Mouse (Mus musculus) neural tube, embryonic 15.5 days (tissue): ENCODE results near the gene Ctsz. TPM values are rescaled to one million over a fixed set of nuclear protein-coding genes. Genes with fewer than 3 reads are reported as not detected.
A peak's percentile ranks its signal among the peaks of the same experiment; 100 is the strongest.

Experiments used
- ATAC-seq: fragments of 200-750 bp; cut with Nextera tagmentation; 2 replicates; pipeline ENCODE4 v1.8.0; 2017; ENCODE audit warnings: mild to moderate bottlenecking, moderate TSS enrichment, moderate library complexity; ENCODE audit not compliant: low FRiP score
- H3K27ac ChIP-seq: fragments of 300-500 bp; sonication (generic); replicated peaks from 2 replicates; pipeline ENCODE4 v1.5.1; 2015; ENCODE audit warnings: mild to moderate bottlenecking, inconsistent platforms
- H3K27me3 ChIP-seq: fragments of 300-500 bp; sonication (generic); replicated peaks from 2 replicates; pipeline ENCODE4 v1.6.1; 2015; ENCODE audit warnings: inconsistent platforms
- H3K36me3 ChIP-seq: fragments of 300-500 bp; sonication (generic); 2 replicates; pipeline ENCODE4 v1.6.1; 2015; ENCODE audit warnings: inconsistent platforms
- H3K4me1 ChIP-seq: fragments of 300-500 bp; sonication (generic); 2 replicates; pipeline ENCODE4 v1.6.1; 2015; ENCODE audit warnings: inconsistent platforms
- H3K4me2 ChIP-seq: fragments of 300-500 bp; sonication (generic); 2 replicates; pipeline ENCODE4 v1.6.1; 2015; ENCODE audit warnings: inconsistent platforms, mild to moderate bottlenecking, moderate library complexity
- H3K4me3 ChIP-seq: fragments of 300-500 bp; sonication (generic); replicated peaks from 2 replicates; pipeline ENCODE4 v1.5.1; 2015; ENCODE audit warnings: mild to moderate bottlenecking, inconsistent platforms
- H3K9ac ChIP-seq: fragments of 300-500 bp; sonication (generic); replicated peaks from 2 replicates; pipeline ENCODE4 v1.6.1; 2015; ENCODE audit warnings: mild to moderate bottlenecking, inconsistent platforms
- H3K9me3 ChIP-seq: fragments of 300-500 bp; sonication (generic); replicated peaks from 2 replicates; pipeline ENCODE4 v1.6.1; 2016; ENCODE audit warnings: inconsistent platforms
- WGBS: fragments of 180-500 bp; shearing (Covaris S2); methylation state at CpG from one replicate; pipeline ENCODE4 v1.1.7; 2015; ENCODE audit warnings: mixed read lengths; 5-methylcytosine and 5-hydroxymethylcytosine counted together
- polyA plus RNA-seq: library from polyadenylated mRNA; unstranded; fragments of >200 nt; fragmentation: Nextera tagmentation; extraction: Ambion mirVana; gene quantifications from 2 replicates; pipeline ENCODE4 v1.2.1, GENCODE M21; 2015

Gene Ctsz
- polyA plus RNA-seq, 1 experiment from 2014 or later, result 85.7 TPM

- Histone ChIP-seq H3K27ac (no peak overlapping the region), H3K9ac (no peak overlapping the region), H3K36me3 (no peaks in the 10 kb centered on the region), H3K27me3 (no peaks in the 10 kb centered on the region), H3K4me3 (peak overlapping the region; percentile 52; the same call in 1 of the 2 replicates), H3K4me1 (peaks cover 20% of the 10 kb centered on the region), H3K4me2 (peak overlapping the region; percentile 81), H3K9me3 (no peaks in the 10 kb centered on the region)
- WGBS, result 52% methylated on average over 5 of the region's 5 CpGs
- ATAC-seq, result no peak
Measured at GRCm38 (mm10) chr2:174439450-174439838, 605 bp upstream of the Ctsz start.

GRCm38 (mm10) chr2:174438181-174438580 lies 658 bp downstream of the Ctsz start:
- no peak overlapping the region; the same call in 1 of the 2 replicates for H3K27ac ChIP-seq
- 66% methylated on average over 11 of the region's 11 CpGs for WGBS

GRCm38 (mm10) chr2:174437697-174437982 lies 1.2 kb downstream of the Ctsz start:
- ATAC-seq, result no peak
- H3K9ac ChIP-seq, result no peak overlapping the region
- 96% methylated on average over 4 of the region's 4 CpGs for WGBS
- no peaks in the 10 kb centered on the region for H3K9me3 ChIP-seq
- no peak overlapping the region for H3K27ac ChIP-seq
- H3K36me3 ChIP-seq, result no peaks in the 10 kb centered on the region
- H3K4me2 ChIP-seq, result peak overlapping the region; percentile 81
- peaks cover 20% of the 10 kb centered on the region for H3K4me1 ChIP-seq
- no peak overlapping the region for H3K4me3 ChIP-seq
- H3K27me3 ChIP-seq, result no peaks in the 10 kb centered on the region

More at GRCm38 (mm10) chr2:174438181-174438580, 658 bp downstream of the Ctsz start:
- no peak for ATAC-seq
- peak overlapping the region; percentile 81 for H3K4me2 ChIP-seq
- H3K4me1 ChIP-seq, result peaks cover 20% of the 10 kb centered on the region
- peak overlapping the region; percentile 52 for H3K4me3 ChIP-seq
- no peaks in the 10 kb centered on the region for H3K36me3 ChIP-seq
- H3K27me3 ChIP-seq, result no peaks in the 10 kb centered on the region
- H3K9ac ChIP-seq, result peak overlapping the region; percentile 45
- H3K9me3 ChIP-seq, result no peaks in the 10 kb centered on the region

DNA sequence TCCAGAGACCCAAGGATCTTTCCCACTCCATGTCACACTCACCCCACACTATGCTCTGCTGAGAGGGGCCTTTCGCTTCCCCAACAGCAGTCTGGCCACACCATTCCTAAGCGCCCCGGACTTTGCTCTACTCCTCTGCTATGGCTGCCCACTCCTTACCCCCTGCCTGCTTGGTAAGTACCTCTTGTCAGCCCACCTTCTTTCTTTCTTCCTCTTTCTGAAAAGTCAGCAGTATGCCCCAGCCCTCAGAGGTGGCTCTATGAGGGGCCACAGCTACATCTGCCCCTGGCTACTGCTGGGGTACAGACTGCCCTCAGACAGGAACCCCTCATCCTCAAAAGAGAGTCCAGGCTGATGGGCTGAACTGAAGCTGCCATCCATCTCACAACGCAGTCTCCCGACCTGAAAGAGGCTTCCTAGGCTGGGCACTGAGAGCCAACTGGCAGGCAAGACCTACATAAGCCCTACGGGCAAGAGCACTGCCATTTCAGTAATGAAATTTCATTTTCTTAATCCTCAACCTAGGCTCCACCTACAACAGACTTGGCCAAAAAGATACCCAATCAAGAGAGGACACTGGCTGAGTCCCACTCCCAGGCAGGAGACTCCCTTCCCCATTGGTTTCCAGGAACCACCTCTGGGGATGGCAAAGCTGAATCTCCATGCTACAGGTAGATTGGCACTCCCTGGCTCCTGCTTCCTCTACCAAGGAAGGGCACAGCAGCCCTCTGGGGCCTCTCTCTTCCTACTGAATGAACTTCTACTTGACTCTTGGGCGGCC lies 1.7 kb downstream of the Ctsz start:
- 97% methylated on average over 7 of the region's 7 CpGs for WGBS
- Histone ChIP-seq H3K36me3 (no peaks in the 10 kb centered on the region), H3K9ac (no peak overlapping the region), H3K27ac (no peak overlapping the region), H3K4me3 (no peak overlapping the region), H3K4me1 (peaks cover 20% of the 10 kb centered on the region), H3K4me2 (peak overlapping the region; percentile 81; the same call in 1 of the 2 replicates), H3K27me3 (no peaks in the 10 kb centered on the region), H3K9me3 (no peaks in the 10 kb centered on the region)
- no peak for ATAC-seq

DNA sequence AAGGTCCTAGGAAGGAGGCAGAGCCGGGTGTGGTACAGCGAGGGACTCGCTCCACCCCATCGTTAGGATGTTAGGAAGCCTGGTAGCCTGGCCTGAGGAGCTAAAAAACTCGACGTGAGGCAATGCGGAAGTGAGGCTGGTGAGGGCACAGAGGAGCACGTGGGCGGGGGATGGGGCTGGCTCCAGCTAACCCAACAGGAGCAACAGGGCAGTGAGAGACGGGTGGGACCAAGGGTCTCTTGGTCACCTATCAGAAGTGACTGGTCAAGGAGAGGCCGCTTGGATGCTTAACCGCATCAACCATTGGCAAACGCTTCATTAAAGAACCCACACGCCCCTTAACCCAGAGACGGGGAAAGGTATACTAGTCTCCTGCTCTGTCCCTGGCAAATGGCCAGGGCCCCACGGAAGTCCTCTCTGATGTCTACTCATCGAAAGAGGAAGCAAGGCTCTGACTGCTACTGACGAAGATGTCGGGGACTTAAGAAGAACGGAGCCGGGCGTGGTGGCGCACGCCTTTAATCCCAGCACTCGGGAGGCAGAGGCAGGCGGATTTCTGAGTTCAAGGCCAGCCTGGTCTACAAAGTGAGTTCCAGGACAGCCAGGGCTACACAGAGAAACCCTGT lies 2.6 kb downstream of the Ctsz start:
- no peak overlapping the region for H3K4me3 ChIP-seq
- no peaks in the 10 kb centered on the region for H3K27me3 ChIP-seq
- H3K36me3 ChIP-seq, result no peaks in the 10 kb centered on the region
- no peak for ATAC-seq
- no peak overlapping the region for H3K9ac ChIP-seq
- H3K4me1 ChIP-seq, result peaks cover 20% of the 10 kb centered on the region
- 90% methylated on average over 26 of the region's 26 CpGs for WGBS
- H3K4me2 ChIP-seq, result no peak overlapping the region
- no peak overlapping the region for H3K27ac ChIP-seq
- H3K9me3 ChIP-seq, result no peaks in the 10 kb centered on the region

DNA sequence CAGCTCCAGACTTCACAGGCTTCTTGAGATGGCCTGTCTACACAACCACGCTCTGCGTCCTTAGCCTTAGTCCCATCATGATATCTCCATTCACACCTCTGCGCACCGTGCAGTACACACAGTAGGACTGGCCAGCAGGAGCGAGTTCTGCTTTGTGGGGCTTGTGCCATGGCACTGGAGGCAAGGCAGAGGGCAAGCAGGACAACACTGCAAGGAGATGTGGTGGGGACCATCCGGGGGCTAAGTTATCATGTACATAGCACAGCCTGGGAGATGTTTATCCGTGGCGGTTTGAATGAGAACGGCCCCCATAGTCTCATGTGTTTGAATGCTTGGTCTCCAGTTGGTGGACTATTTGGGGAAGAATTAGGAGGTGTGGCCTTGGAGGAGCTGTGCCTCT lies 3.9 kb downstream of the Ctsz start:
- Histone ChIP-seq H3K4me3 (no peak overlapping the region), H3K9ac (no peak overlapping the region), H3K4me2 (no peak overlapping the region), H3K9me3 (no peaks in the 10 kb centered on the region), H3K36me3 (no peaks in the 10 kb centered on the region), H3K4me1 (peaks cover 20% of the 10 kb centered on the region), H3K27me3 (no peaks in the 10 kb centered on the region), H3K27ac (no peak overlapping the region)
- WGBS, result 97% methylated on average over 9 of the region's 9 CpGs
- no peak for ATAC-seq

GRCm38 (mm10) chr2:174428996-174429591 lies 9.7 kb downstream of the Ctsz start:
- no peak overlapping the region for H3K9ac ChIP-seq
- no peak overlapping the region for H3K27ac ChIP-seq
- H3K4me2 ChIP-seq, result no peak overlapping the region
- no peak overlapping the region for H3K4me3 ChIP-seq
- H3K9me3 ChIP-seq, result no peaks in the 10 kb centered on the region
- no peak for ATAC-seq
- H3K27me3 ChIP-seq, result no peaks in the 10 kb centered on the region
- 0 out of 2 replicates have a peak, but pooled peaks cover 2% of the 10 kb centered on the region for H3K4me1 ChIP-seq
- 64% methylated on average over 10 of the region's 10 CpGs for WGBS
- peaks cover 45% of the 10 kb centered on the region for H3K36me3 ChIP-seq

DNA sequence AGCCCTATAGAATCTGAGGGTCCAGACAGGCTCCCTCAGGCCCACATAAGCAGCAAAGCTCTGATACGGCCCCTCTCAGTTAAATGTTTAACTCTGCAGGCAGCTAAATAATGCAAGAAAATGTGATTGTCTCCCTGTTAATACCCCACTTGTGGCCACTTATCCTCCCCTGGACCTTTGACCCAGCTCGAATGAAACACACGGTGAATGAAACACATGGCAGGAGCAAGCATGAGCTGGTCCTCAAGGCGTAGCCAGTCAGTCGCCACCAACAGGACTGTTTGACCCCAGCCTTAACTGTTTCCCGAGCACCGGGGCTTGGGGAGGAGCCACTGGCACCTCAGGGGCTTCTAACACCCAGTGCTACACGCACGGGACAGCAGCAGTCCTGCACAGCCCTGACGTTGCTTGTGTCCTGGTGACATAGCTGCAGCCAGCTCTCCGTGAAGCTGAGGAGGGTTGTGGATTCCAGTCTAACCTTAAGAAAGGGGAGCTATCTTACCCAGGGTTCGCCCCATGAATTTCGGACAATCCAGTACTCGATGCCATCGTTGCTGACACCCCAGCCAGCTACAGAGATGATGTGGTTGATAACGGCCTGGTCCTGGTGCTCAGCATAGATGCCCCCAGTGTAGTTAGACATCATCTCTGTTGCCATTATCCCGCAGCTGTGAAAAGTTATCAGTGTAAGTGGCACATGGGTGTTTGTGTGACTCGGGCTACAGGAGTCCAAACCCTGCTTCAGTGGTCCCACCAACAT lies 10.6 kb downstream of the Ctsz start:
- WGBS, result 81% methylated on average over 18 of the region's 18 CpGs
- ATAC-seq, result no peak

GRCm38 (mm10) chr2:174426856-174427255 lies 12.0 kb downstream of the Ctsz start:
- Histone ChIP-seq H3K4me3 (no peak overlapping the region), H3K27me3 (no peaks in the 10 kb centered on the region), H3K4me2 (no peak overlapping the region), H3K9ac (no peak overlapping the region), H3K4me1 (0 out of 2 replicates have a peak, but pooled peaks cover 2% of the 10 kb centered on the region), H3K36me3 (peaks cover 66% of the 10 kb centered on the region), H3K9me3 (no peaks in the 10 kb centered on the region), H3K27ac (no peak overlapping the region)
- ATAC-seq, result no peak
- 97% methylated on average over 12 of the region's 12 CpGs for WGBS

More for the DNA sequence above, 10.6 kb downstream of the Ctsz start:
- Histone ChIP-seq H3K27ac (no peak overlapping the region), H3K4me3 (no peak overlapping the region), H3K36me3 (peaks cover 53% of the 10 kb centered on the region), H3K4me1 (0 out of 2 replicates have a peak, but pooled peaks cover 2% of the 10 kb centered on the region), H3K27me3 (no peaks in the 10 kb centered on the region), H3K4me2 (no peak overlapping the region), H3K9me3 (no peaks in the 10 kb centered on the region), H3K9ac (no peak overlapping the region)

DNA sequence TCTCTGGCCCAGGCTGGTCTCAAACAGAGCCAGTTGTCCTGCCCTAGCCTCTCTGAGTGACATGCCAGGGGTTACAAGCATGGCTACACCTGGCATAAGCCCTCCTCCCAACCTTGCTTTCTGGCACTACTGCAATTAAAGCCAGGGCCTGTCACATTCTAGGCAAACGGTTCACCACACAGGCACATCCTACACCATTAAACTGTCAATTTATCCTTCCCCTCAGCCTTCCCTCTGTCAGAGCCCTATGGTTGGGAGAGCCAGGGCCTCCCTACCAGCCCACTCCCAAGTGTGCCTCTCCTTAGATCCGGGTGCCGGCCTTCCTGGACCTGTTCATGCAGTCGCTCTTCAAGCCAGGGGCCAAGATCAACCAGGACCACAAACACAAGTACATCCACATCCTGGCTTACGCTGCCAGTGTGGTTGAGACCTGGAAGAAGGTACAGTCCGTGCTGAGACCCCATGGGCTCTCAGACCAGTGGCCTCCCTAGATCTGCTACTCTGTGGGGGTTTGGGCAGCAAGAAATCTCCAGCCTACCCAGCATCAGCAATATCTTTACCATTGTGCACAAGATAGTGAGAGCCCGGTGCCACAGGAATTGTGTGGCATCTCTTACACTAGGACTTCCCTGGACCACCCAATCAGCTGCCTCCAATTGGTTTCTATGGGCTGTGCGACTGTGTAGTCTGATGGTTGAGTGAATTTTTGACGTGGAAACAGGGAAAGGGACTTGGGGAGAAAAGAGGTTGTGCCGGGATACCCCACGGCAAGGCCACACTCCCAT lies 14.3 kb downstream of the Ctsz start:
- Histone ChIP-seq H3K4me1 (0 out of 2 replicates have a peak, but pooled peaks cover 2% of the 10 kb centered on the region), H3K36me3 (peaks cover 73% of the 10 kb centered on the region), H3K27me3 (no peaks in the 10 kb centered on the region), H3K4me3 (no peak overlapping the region), H3K9me3 (no peaks in the 10 kb centered on the region), H3K4me2 (no peak overlapping the region), H3K9ac (no peak overlapping the region), H3K27ac (no peak overlapping the region)
- ATAC-seq, result no peak
- WGBS, result 94% methylated on average over 11 of the region's 11 CpGs

DNA sequence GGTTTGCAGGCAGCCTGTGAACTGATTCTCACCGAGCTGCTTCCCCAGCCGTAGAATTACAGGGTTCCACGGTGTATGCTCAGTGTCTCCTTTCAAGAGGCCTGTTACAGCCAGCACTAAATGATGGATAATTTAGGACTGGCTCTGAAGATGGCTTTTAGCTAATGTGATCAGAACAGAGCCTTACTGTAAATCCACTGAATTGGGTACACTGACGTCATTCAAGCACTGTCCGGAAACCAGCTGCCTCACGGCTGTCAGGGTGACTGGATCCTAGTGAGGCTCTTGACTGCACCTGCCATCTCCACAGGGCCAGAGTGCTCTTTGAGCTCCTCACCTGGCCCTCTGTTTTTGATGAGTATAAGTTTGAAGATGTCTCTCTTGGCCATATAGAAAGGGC lies 17.7 kb downstream of the Ctsz start:
- H3K27ac ChIP-seq, result no peak overlapping the region
- no peaks in the 10 kb centered on the region for H3K27me3 ChIP-seq
- no peak overlapping the region for H3K9ac ChIP-seq
- ATAC-seq, result no peak
- H3K4me2 ChIP-seq, result no peak overlapping the region
- H3K9me3 ChIP-seq, result no peaks in the 10 kb centered on the region
- H3K4me3 ChIP-seq, result no peak overlapping the region
- 80% methylated on average over 6 of the region's 6 CpGs for whole genome bisulfite sequencing
- peaks cover 47% of the 10 kb centered on the region for H3K36me3 ChIP-seq
- H3K4me1 ChIP-seq, result peaks cover 12% of the 10 kb centered on the region
